Comparison of ENCODE assay signal across 8 mouse cellular contexts in genomic region chr11:83785366-83785765, GRCm38 (mm10). TPM values are rescaled to one million over a fixed set of nuclear protein-coding genes. Genes with fewer than 3 reads are reported as not detected.
DNase-seq lines count a peak whose midpoint lies in the region; ATAC-seq lines count a peak whose summit lies in the region.

No protein-coding gene starts in this region.

- no peak overlapping the region for H3K9ac ChIP-seq in midbrain, embryonic 15.5 days
- no peak overlapping the region for H3K9ac ChIP-seq in hindbrain, embryonic 11.5 days (ENCODE audit: low read depth, low read length)

- H3K27ac ChIP-seq in midbrain, embryonic 10.5 days (replicated peaks) = no peak overlapping the region
- no peak overlapping the region for H3K27ac ChIP-seq in midbrain, embryonic 15.5 days
- no peak overlapping the region for H3K27ac ChIP-seq in hindbrain, embryonic 11.5 days (ENCODE audit: low read depth, low read length)

- no peak overlapping the region for H3K4me3 ChIP-seq in midbrain, embryonic 10.5 days
- H3K4me3 ChIP-seq in midbrain, embryonic 15.5 days = no peak overlapping the region
- no peak overlapping the region for H3K4me3 ChIP-seq in hindbrain, embryonic 11.5 days (ENCODE audit: low read depth, low read length)

- DNase-seq in midbrain, embryonic 10.5 days (ENCODE audit: low spot score) = peak; percentile 56
- peak; percentile 86 for DNase-seq in R1 (ENCODE audit: low read depth, low spot score)
- DNase-seq in embryo, embryonic 10 days (ENCODE audit: low spot score) = peak; percentile 79
- DNase-seq in hindbrain, embryonic 11.5 days (ENCODE audit: low spot score) = peak; percentile 80
- DNase-seq in layer of hippocampus, adult 9-10 months (ENCODE audit: low spot score) = peak; percentile 61
- peak; percentile 83 for DNase-seq in lung, postnatal 36 days
- peak; percentile 40 for DNase-seq in thymus, postnatal 14 days

- peaks cover 38% of the 10 kb centered on the region for H3K36me3 ChIP-seq in midbrain, embryonic 10.5 days
- peaks cover 34% of the 10 kb centered on the region for H3K36me3 ChIP-seq in midbrain, embryonic 15.5 days (replicated peaks)
- H3K36me3 ChIP-seq in hindbrain, embryonic 11.5 days (ENCODE audit: control insufficient read depth, insufficient read depth, low read length) = peaks cover 7% of the 10 kb centered on the region

- ATAC-seq in midbrain, embryonic 15.5 days (replicated peaks) = no peak
- ATAC-seq in hindbrain, embryonic 11.5 days (ENCODE audit: low FRiP score) = no peak

- 23% methylated on average over 2 of the region's 2 CpGs for whole genome bisulfite sequencing in midbrain, embryonic 10.5 days
- 8% methylated on average over 2 of the region's 2 CpGs for WGBS in midbrain, embryonic 15.5 days
- WGBS in hindbrain, embryonic 11.5 days = 17% methylated on average over 2 of the region's 2 CpGs

- no peaks in the 10 kb centered on the region for H3K9me3 ChIP-seq in midbrain, embryonic 10.5 days (replicated peaks)
- no peaks in the 10 kb centered on the region for H3K9me3 ChIP-seq in midbrain, embryonic 15.5 days
- no peaks in the 10 kb centered on the region for H3K9me3 ChIP-seq in hindbrain, embryonic 11.5 days (ENCODE audit: control insufficient read depth, low read length)

- no peak overlapping the region for H3K4me2 ChIP-seq in midbrain, embryonic 15.5 days
- H3K4me2 ChIP-seq in hindbrain, embryonic 11.5 days (replicated peaks; ENCODE audit: low read depth, low read length) = no peak overlapping the region

- H3K4me1 ChIP-seq in midbrain, embryonic 10.5 days = no peaks in the 10 kb centered on the region
- no peaks in the 10 kb centered on the region for H3K4me1 ChIP-seq in midbrain, embryonic 15.5 days
- no peaks in the 10 kb centered on the region for H3K4me1 ChIP-seq in hindbrain, embryonic 11.5 days (replicated peaks; ENCODE audit: control insufficient read depth, insufficient read depth, low read length)

- no peaks in the 10 kb centered on the region for H3K27me3 ChIP-seq in midbrain, embryonic 10.5 days (ENCODE audit: low read depth, poor library complexity, severe bottlenecking)
- no peaks in the 10 kb centered on the region for H3K27me3 ChIP-seq in midbrain, embryonic 15.5 days (replicated peaks)
- H3K27me3 ChIP-seq in hindbrain, embryonic 11.5 days (ENCODE audit: control insufficient read depth, insufficient read depth, low read length) = no peaks in the 10 kb centered on the region

RNA-seq across cellular contexts. Expression of gene Heatr6, which starts 31.9 kb away (rescaled TPM):
- polyA plus RNA-seq in midbrain, embryonic 10.5 days (2016; fragmentation: Nextera tagmentation; extraction: Ambion mirVana) = 31.0 and 35.1 TPM in 2 replicates
- polyA plus RNA-seq in midbrain, embryonic 15.5 days (2015; fragmentation: Nextera tagmentation; extraction: Ambion mirVana) = 41.0 and 42.3 TPM in 2 replicates
- 27.3 and 32.8 TPM in 2 replicates for polyA plus RNA-seq in hindbrain, embryonic 11.5 days (2014; fragmentation: Nextera tagmentation; extraction: Ambion mirVana)

RNA-seq across cellular contexts. Expression of gene Wfdc21, which starts 38.6 kb away (rescaled TPM):
- polyA plus RNA-seq in midbrain, embryonic 10.5 days (2016; fragmentation: Nextera tagmentation; extraction: Ambion mirVana) = not detected in 2 replicates
- not detected in 2 replicates for polyA plus RNA-seq in midbrain, embryonic 15.5 days (2015; fragmentation: Nextera tagmentation; extraction: Ambion mirVana)
- polyA plus RNA-seq in hindbrain, embryonic 11.5 days (2014; fragmentation: Nextera tagmentation; extraction: Ambion mirVana) = not detected in 2 replicates
